Mouse (Mus musculus): ENCODE data around the gene Dynll1. TPM values are rescaled to one million over a fixed set of nuclear protein-coding genes. Genes with fewer than 3 reads are reported as not detected.
A peak's percentile ranks its signal among the peaks of the same experiment; 100 is the strongest.

Dynll1 gene
- polyA plus RNA-seq, 1 experiment from 2014 or later = 1,301 TPM

DNA sequence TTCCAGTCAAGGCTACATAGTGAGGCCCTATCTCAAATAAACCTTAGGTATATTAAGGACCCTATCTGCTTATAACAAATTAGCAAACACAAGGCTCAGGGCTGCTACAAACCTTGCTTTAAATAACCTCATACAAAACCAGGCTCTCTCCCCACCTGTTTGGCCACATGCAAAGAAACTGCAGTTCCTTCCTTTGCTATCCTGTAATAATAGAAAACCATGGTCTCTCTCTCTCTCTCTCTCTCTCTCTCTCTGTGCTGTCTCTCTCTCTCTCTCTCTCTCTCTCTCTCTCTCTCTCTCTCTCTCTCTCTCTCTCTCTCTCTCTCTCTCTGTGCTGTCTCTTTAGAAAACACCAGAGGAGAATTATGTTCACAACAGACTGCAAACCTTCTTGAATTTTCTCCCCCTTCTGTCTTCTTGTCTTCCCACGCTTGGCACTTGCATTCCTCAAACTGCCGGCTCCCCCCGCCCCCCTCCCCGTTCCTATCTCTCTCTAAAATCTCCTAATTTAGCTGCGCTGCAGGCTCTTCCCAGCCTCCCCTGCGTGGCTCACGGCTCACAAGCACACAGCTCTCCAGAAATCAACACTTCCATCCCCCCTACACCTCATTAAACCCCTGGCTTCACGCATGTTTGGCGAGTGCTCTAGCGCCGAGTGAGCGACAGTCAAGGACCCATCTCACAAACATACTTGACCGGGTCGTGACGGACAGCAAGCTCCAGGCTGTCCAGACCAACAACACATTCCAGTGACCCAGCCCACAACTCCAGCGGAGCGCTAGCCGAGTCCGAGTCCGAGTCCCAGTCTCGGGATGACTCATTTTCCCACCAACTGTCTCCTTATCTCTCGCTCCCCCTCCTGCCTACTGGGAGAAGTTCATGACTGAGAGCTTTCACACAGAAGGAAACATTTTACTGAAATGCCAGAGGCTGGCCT is 18.5 kb upstream of the Dynll1 start:
- under 1% methylated on average over 22 of the region's 22 CpGs for WGBS
- no peaks in the 10 kb centered on the region for H3K27me3 ChIP-seq (ENCODE audit: control insufficient read depth, insufficient read depth, low read length)
- peak overlapping the region; percentile 88 for H3K4me2 ChIP-seq (ENCODE audit: low read length)
- H3K4me1 ChIP-seq (ENCODE audit: control insufficient read depth in 2 of 2, insufficient read depth in 2 of 2, low read length in 2 of 2) = peaks cover 22 to 23% of the 10 kb centered on the region in 2 experiments
- ATAC-seq (ENCODE audit: insufficient number of reproducible peaks, insufficient read depth, low FRiP score, low read depth) = peak; percentile 73
- peak overlapping the region; percentile 43 to 45 for H3K4me3 ChIP-seq (ENCODE audit: control insufficient read depth in 1 of 2, insufficient read depth in 1 of 2, low read depth in 1 of 2, low read length in 2 of 2)
- H3K36me3 ChIP-seq (ENCODE audit: control insufficient read depth, insufficient read depth, low read length) = no peaks in the 10 kb centered on the region
- peak overlapping the region; percentile 59 to 69 for H3K27ac ChIP-seq (replicated peaks in 1 of 2; ENCODE audit: control insufficient read depth in 1 of 2, insufficient read depth in 1 of 2, low read depth in 2 of 2, low read length in 2 of 2)
- H3K9ac ChIP-seq (ENCODE audit: low read length) = peak overlapping the region; percentile 70
- H3K9me3 ChIP-seq (ENCODE audit: control insufficient read depth, low read length) = no peaks in the 10 kb centered on the region

- peak overlapping the region; percentile 40 for H3K4me2 ChIP-seq (ENCODE audit: low read length)
- H3K4me1 ChIP-seq (ENCODE audit: control insufficient read depth in 2 of 2, insufficient read depth in 2 of 2, low read length in 2 of 2) = peaks cover 32 to 34% of the 10 kb centered on the region in 2 experiments
- no peak overlapping the region for H3K4me3 ChIP-seq (ENCODE audit: control insufficient read depth in 1 of 2, insufficient read depth in 1 of 2, low read depth in 1 of 2, low read length in 2 of 2)
- peak; percentile 53; the same call in 1 of the 2 replicates for ATAC-seq (ENCODE audit: insufficient number of reproducible peaks, insufficient read depth, low FRiP score, low read depth)
- H3K27ac ChIP-seq (replicated peaks in 1 of 2; ENCODE audit: control insufficient read depth in 1 of 2, insufficient read depth in 1 of 2, low read depth in 2 of 2, low read length in 2 of 2) = peak overlapping the region; percentile 47 to 56; a peak in 3 of 4 replicates
- H3K36me3 ChIP-seq (ENCODE audit: control insufficient read depth, insufficient read depth, low read length) = no peaks in the 10 kb centered on the region
- H3K9ac ChIP-seq (ENCODE audit: low read length) = no peak overlapping the region
- H3K27me3 ChIP-seq (ENCODE audit: control insufficient read depth, insufficient read depth, low read length) = no peaks in the 10 kb centered on the region
- H3K9me3 ChIP-seq (ENCODE audit: control insufficient read depth, low read length) = no peaks in the 10 kb centered on the region
- 13% methylated on average over 10 of the region's 10 CpGs for WGBS
These were observed 17.0 kb upstream of the Dynll1 start for GRCm38 (mm10) chr5:115317645-115318328.

DNA sequence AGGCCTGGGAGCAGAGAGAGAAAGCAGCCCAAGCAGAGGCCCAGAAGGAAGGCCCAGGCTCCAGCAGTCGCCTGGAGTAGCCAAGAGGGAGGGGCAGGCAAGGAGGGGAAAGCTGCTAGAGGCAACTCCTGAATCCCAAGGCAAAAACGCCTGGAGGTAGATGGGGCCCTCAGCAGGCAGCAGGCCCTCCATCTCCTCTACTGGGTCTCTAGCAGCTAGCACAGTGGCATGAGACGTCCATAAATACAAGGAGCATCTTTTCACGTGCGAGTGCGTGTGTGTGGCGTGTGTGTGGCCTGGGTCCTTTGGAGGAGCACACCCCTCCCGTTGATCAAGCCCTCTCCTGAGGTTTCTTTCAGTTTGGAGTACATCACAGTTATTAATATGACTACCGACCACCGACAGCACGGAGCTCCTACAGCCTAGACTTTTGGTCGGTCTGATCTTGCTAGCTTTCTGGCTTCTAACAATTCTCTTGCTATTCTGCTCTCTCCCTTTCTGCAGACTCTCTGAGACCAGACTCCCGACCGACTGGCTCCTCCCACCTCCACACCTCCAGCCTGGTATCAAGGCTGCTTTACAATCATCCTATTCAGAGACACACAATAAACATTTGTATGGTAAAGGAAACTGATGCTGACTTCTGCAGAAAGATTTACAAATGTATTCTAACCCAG is 16.3 kb upstream of the Dynll1 start:
- no peak for ATAC-seq (ENCODE audit: insufficient number of reproducible peaks, insufficient read depth, low FRiP score, low read depth)
- Histone ChIP-seq H3K27ac (replicated peaks in 1 of 2; ENCODE audit: control insufficient read depth in 1 of 2, insufficient read depth in 1 of 2, low read depth in 2 of 2, low read length in 2 of 2) (peak overlapping the region; percentile 47 to 56; a peak in 3 of 4 replicates), H3K4me3 (ENCODE audit: control insufficient read depth in 1 of 2, insufficient read depth in 1 of 2, low read depth in 1 of 2, low read length in 2 of 2) (no peak overlapping the region), H3K9me3 (ENCODE audit: control insufficient read depth, low read length) (no peaks in the 10 kb centered on the region), H3K4me1 (ENCODE audit: control insufficient read depth in 2 of 2, insufficient read depth in 2 of 2, low read length in 2 of 2) (peaks cover 35 to 39% of the 10 kb centered on the region in 2 experiments), H3K36me3 (ENCODE audit: control insufficient read depth, insufficient read depth, low read length) (no peaks in the 10 kb centered on the region), H3K4me2 (ENCODE audit: low read length) (peak overlapping the region; percentile 40), H3K27me3 (ENCODE audit: control insufficient read depth, insufficient read depth, low read length) (no peaks in the 10 kb centered on the region), H3K9ac (ENCODE audit: low read length) (peak overlapping the region; percentile 26; the same call in 1 of the 2 replicates)
- 14% methylated on average over 14 of the region's 14 CpGs for WGBS

- Histone ChIP-seq H3K27ac (replicated peaks in 1 of 2; ENCODE audit: control insufficient read depth in 1 of 2, insufficient read depth in 1 of 2, low read depth in 2 of 2, low read length in 2 of 2) (0 out of 4 replicates have a peak overlapping the region, but pooled peaks of 1 of the 2 experiments have one; percentile 41), H3K36me3 (ENCODE audit: control insufficient read depth, insufficient read depth, low read length) (no peaks in the 10 kb centered on the region), H3K9me3 (ENCODE audit: control insufficient read depth, low read length) (no peaks in the 10 kb centered on the region), H3K4me2 (ENCODE audit: low read length) (no peak overlapping the region), H3K4me1 (ENCODE audit: control insufficient read depth in 2 of 2, insufficient read depth in 2 of 2, low read length in 2 of 2) (peaks cover 28 to 35% of the 10 kb centered on the region in 2 experiments), H3K4me3 (ENCODE audit: control insufficient read depth in 1 of 2, insufficient read depth in 1 of 2, low read depth in 1 of 2, low read length in 2 of 2) (no peak overlapping the region), H3K9ac (ENCODE audit: low read length) (no peak overlapping the region), H3K27me3 (ENCODE audit: control insufficient read depth, insufficient read depth, low read length) (no peaks in the 10 kb centered on the region)
- no peak for ATAC-seq (ENCODE audit: insufficient number of reproducible peaks, insufficient read depth, low FRiP score, low read depth)
- 45% methylated on average over 5 of the region's 5 CpGs for WGBS
These were observed 12.8 kb upstream of the Dynll1 start for GRCm38 (mm10) chr5:115313668-115313943.

DNA sequence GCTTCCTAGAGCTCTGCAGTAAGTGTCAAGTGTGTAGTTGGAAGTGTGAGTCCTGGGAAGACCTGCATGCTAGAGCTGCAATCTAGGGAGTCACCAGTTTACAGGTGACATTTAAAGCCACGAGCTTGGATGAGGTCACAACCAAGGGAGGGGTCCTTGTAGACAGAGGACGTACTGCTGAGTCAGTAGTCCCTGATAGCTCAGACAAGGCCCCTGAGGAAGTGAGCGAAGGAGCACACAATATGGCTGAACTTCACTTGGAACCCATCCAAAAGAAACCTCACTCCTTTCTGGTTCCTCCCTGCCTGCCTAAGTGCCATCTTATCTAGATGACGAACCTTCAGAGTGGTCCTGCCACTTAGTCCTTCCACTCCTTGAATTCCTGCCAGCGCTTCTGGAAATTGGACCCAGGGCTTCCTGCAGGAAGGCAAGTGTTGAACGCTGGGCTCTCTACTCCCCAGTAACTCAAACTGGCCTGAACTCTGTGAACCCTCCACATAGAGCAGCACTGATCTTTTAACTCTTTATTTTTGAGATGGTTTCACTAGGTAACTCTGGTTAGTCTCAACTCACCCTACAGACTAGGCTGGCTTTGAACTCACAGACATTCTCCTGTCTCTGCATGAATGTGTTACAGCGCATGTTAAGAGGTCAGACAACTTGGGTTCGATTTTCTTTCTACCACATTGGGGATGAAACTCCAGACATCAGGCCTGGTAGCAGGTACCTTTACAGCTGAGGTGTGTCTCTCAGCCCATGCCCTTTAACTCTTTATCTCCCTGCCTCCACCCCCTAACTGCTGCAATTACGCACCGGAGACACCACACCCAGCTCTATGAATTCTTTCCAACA is 12.2 kb upstream of the Dynll1 start:
- 41% methylated on average over 10 of the region's 10 CpGs for WGBS
- H3K9ac ChIP-seq (ENCODE audit: low read length) = no peak overlapping the region
- H3K27ac ChIP-seq (replicated peaks in 1 of 2; ENCODE audit: control insufficient read depth in 1 of 2, insufficient read depth in 1 of 2, low read depth in 2 of 2, low read length in 2 of 2) = peak overlapping the region; percentile 28 to 41; a peak in 2 of 4 replicates
- no peaks in the 10 kb centered on the region for H3K9me3 ChIP-seq (ENCODE audit: control insufficient read depth, low read length)
- peaks cover 27 to 32% of the 10 kb centered on the region in 2 experiments for H3K4me1 ChIP-seq (ENCODE audit: control insufficient read depth in 2 of 2, insufficient read depth in 2 of 2, low read length in 2 of 2)
- H3K4me2 ChIP-seq (ENCODE audit: low read length) = no peak overlapping the region
- no peak overlapping the region for H3K4me3 ChIP-seq (ENCODE audit: control insufficient read depth in 1 of 2, insufficient read depth in 1 of 2, low read depth in 1 of 2, low read length in 2 of 2)
- no peak for ATAC-seq (ENCODE audit: insufficient number of reproducible peaks, insufficient read depth, low FRiP score, low read depth)
- H3K27me3 ChIP-seq (ENCODE audit: control insufficient read depth, insufficient read depth, low read length) = no peaks in the 10 kb centered on the region
- no peaks in the 10 kb centered on the region for H3K36me3 ChIP-seq (ENCODE audit: control insufficient read depth, insufficient read depth, low read length)

GRCm38 (mm10) chr5:115312354-115312753 is 11.6 kb upstream of the Dynll1 start:
- ATAC-seq (ENCODE audit: insufficient number of reproducible peaks, insufficient read depth, low FRiP score, low read depth) = no peak
- Histone ChIP-seq H3K36me3 (ENCODE audit: control insufficient read depth, insufficient read depth, low read length) (no peaks in the 10 kb centered on the region), H3K27ac (replicated peaks in 1 of 2; ENCODE audit: control insufficient read depth in 1 of 2, insufficient read depth in 1 of 2, low read depth in 2 of 2, low read length in 2 of 2) (peak overlapping the region; percentile 19 to 41; a peak in 2 of 4 replicates)

More at GRCm38 (mm10) chr5:115312354-115312753, 11.6 kb upstream of the Dynll1 start:
- WGBS = 39% methylated on average over 4 of the region's 4 CpGs
- Histone ChIP-seq H3K27me3 (ENCODE audit: control insufficient read depth, insufficient read depth, low read length) (no peaks in the 10 kb centered on the region), H3K4me2 (ENCODE audit: low read length) (no peak overlapping the region), H3K4me1 (ENCODE audit: control insufficient read depth in 2 of 2, insufficient read depth in 2 of 2, low read length in 2 of 2) (peaks cover 21 to 25% of the 10 kb centered on the region in 2 experiments), H3K4me3 (ENCODE audit: control insufficient read depth in 1 of 2, insufficient read depth in 1 of 2, low read depth in 1 of 2, low read length in 2 of 2) (no peak overlapping the region), H3K9me3 (ENCODE audit: control insufficient read depth, low read length) (no peaks in the 10 kb centered on the region), H3K9ac (ENCODE audit: low read length) (no peak overlapping the region)
